Mouse (Mus musculus) megakaryocyte, embryonic 14.5 days (primary cell): ENCODE data around the gene Kifc1.

Experiments
- FLI1 ChIP-seq: IDR thresholded peaks from 2 replicates; pipeline ENCODE4 v1.6.1; 2012; ENCODE audit warnings: low read length, inconsistent platforms, mixed read lengths
- GATA1 ChIP-seq: IDR thresholded peaks from 3 replicates; pipeline ENCODE4 v1.6.1; 2012; ENCODE audit warnings: mixed read lengths, low read length, inconsistent platforms, borderline replicate concordance

- TF ChIP-seq GATA1 (no peak), FLI1 (no peak)
Observed at GRCm38 (mm10) chr17:33910346-33911051, 20.0 kb upstream of the Kifc1 start.
